Mouse (Mus musculus): ENCODE measurements around the gene Cklf. TPM values are rescaled to one million over a fixed set of nuclear protein-coding genes. Genes with fewer than 3 reads are reported as not detected.
"Not testable (repeated sequence)": the region's sequence is repeated elsewhere in the genome, so short reads cannot be mapped to it uniquely, and the experiment has no call there.

The Cklf gene
- polyA plus RNA-seq, 2 experiments, result 13.6 to 16.5 TPM

- TF ChIP-seq CTCF (IDR thresholded peaks at IDR 0.05; ENCODE audit: low read depth), result no peak
- TF ChIP-seq EP300 (IDR thresholded peaks at IDR 0.05; ENCODE audit: low read depth), result no peak
- Histone ChIP-seq H3K4me1 (replicated peaks; ENCODE audit: control insufficient read depth in 2 of 2, insufficient read depth in 2 of 2, low read length in 1 of 2) (peaks cover 0 to 2% of the 10 kb centered on the region in 2 experiments; a peak in 1 of 4 replicates), H3K27ac (no peak overlapping the region), H3K9me3 (ENCODE audit: control insufficient read depth, low read length) (no peaks in the 10 kb centered on the region), H3K9ac (replicated peaks) (no peak overlapping the region), H3K36me3 (replicated peaks; ENCODE audit: control insufficient read depth, insufficient read depth, low read depth) (no peaks in the 10 kb centered on the region), H3K4me3 (ENCODE audit: insufficient read depth in 1 of 2, low read depth in 2 of 2, low read length in 2 of 2) (no peak overlapping the region), H3K4me2 (ENCODE audit: low read depth) (no peak overlapping the region), H3K27me3 (ENCODE audit: control insufficient read depth, insufficient read depth, low read length) (no peaks in the 10 kb centered on the region)
- no peak for DNase-seq (ENCODE audit: low read depth in 3 of 3, low spot score in 3 of 3)
- WGBS (ENCODE audit: insufficient replicate concordance), result 62% methylated on average over 1 of the region's 1 CpGs
- ATAC-seq (ENCODE audit: insufficient read depth), result no peak
Observed at GRCm38 (mm10) chr8:104294396-104294795, 43.7 kb downstream of the Cklf start.

- not testable (repeated sequence) for H3K9me3 ChIP-seq (ENCODE audit: control insufficient read depth, low read length); H3K27ac ChIP-seq; H3K36me3 ChIP-seq (replicated peaks; ENCODE audit: control insufficient read depth, insufficient read depth, low read depth); DNase-seq (ENCODE audit: low read depth in 3 of 3, low spot score in 3 of 3); ATAC-seq (ENCODE audit: insufficient read depth); H3K4me1 ChIP-seq (replicated peaks; ENCODE audit: control insufficient read depth in 2 of 2, insufficient read depth in 2 of 2, low read length in 1 of 2); H3K4me2 ChIP-seq (ENCODE audit: low read depth); H3K27me3 ChIP-seq (ENCODE audit: control insufficient read depth, insufficient read depth, low read length); H3K9ac ChIP-seq (replicated peaks); H3K4me3 ChIP-seq (ENCODE audit: insufficient read depth in 1 of 2, low read depth in 2 of 2, low read length in 2 of 2)
- WGBS (ENCODE audit: insufficient replicate concordance), result 41% methylated on average over 3 of the region's 3 CpGs
Observed at GRCm38 (mm10) chr8:104301577-104301976, 50.9 kb downstream of the Cklf start.

- WGBS (ENCODE audit: insufficient replicate concordance), result 72% methylated on average over 4 of the region's 4 CpGs
- H3K27me3 ChIP-seq (ENCODE audit: control insufficient read depth, insufficient read depth, low read length); DNase-seq (ENCODE audit: low read depth in 3 of 3, low spot score in 3 of 3); H3K4me1 ChIP-seq (replicated peaks; ENCODE audit: control insufficient read depth in 2 of 2, insufficient read depth in 2 of 2, low read length in 1 of 2); H3K4me2 ChIP-seq (ENCODE audit: low read depth); H3K9me3 ChIP-seq (ENCODE audit: control insufficient read depth, low read length); ATAC-seq (ENCODE audit: insufficient read depth); H3K9ac ChIP-seq (replicated peaks); H3K36me3 ChIP-seq (replicated peaks; ENCODE audit: control insufficient read depth, insufficient read depth, low read depth); H3K27ac ChIP-seq; H3K4me3 ChIP-seq (ENCODE audit: insufficient read depth in 1 of 2, low read depth in 2 of 2, low read length in 2 of 2): not testable (repeated sequence)
Observed at GRCm38 (mm10) chr8:104302536-104302935, 51.9 kb downstream of the Cklf start.

- no peak overlapping the region for H3K4me3 ChIP-seq (ENCODE audit: insufficient read depth in 1 of 2, low read depth in 2 of 2, low read length in 2 of 2)
- H3K27me3 ChIP-seq (ENCODE audit: control insufficient read depth, insufficient read depth, low read length), result no peaks in the 10 kb centered on the region
- H3K9me3 ChIP-seq (ENCODE audit: control insufficient read depth, low read length), result no peaks in the 10 kb centered on the region
- H3K4me2 ChIP-seq (ENCODE audit: low read depth), result no peak overlapping the region
- no peak for TF ChIP-seq EP300 (IDR thresholded peaks at IDR 0.05; ENCODE audit: low read depth)
- TF ChIP-seq CTCF (IDR thresholded peaks at IDR 0.05; ENCODE audit: low read depth), result no peak
- H3K27ac ChIP-seq, result no peak overlapping the region
- 64% methylated on average over 11 of the region's 11 CpGs for WGBS (ENCODE audit: insufficient replicate concordance)
- ATAC-seq (ENCODE audit: insufficient read depth) (no peak), DNase-seq (ENCODE audit: low read depth in 3 of 3, low spot score in 3 of 3) (no peak)
- H3K9ac ChIP-seq (replicated peaks), result no peak overlapping the region
- H3K4me1 ChIP-seq (replicated peaks; ENCODE audit: control insufficient read depth in 2 of 2, insufficient read depth in 2 of 2, low read length in 1 of 2), result no peaks in the 10 kb centered on the region; a peak in 1 of 4 replicates
- no peaks in the 10 kb centered on the region for H3K36me3 ChIP-seq (replicated peaks; ENCODE audit: control insufficient read depth, insufficient read depth, low read depth)
Observed at GRCm38 (mm10) chr8:104304962-104305361, 54.3 kb downstream of the Cklf start.

GRCm38 (mm10) chr8:104308341-104308740 is 57.7 kb downstream of the Cklf start:
- H3K9ac ChIP-seq (replicated peaks); H3K4me3 ChIP-seq (ENCODE audit: insufficient read depth in 1 of 2, low read depth in 2 of 2, low read length in 2 of 2); H3K4me2 ChIP-seq (ENCODE audit: low read depth); H3K9me3 ChIP-seq (ENCODE audit: control insufficient read depth, low read length); DNase-seq (ENCODE audit: low read depth in 3 of 3, low spot score in 3 of 3); H3K36me3 ChIP-seq (replicated peaks; ENCODE audit: control insufficient read depth, insufficient read depth, low read depth); H3K4me1 ChIP-seq (replicated peaks; ENCODE audit: control insufficient read depth in 2 of 2, insufficient read depth in 2 of 2, low read length in 1 of 2); H3K27ac ChIP-seq; ATAC-seq (ENCODE audit: insufficient read depth); H3K27me3 ChIP-seq (ENCODE audit: control insufficient read depth, insufficient read depth, low read length): not testable (repeated sequence)
- 42% methylated on average over 6 of the region's 6 CpGs for WGBS (ENCODE audit: insufficient replicate concordance)

GRCm38 (mm10) chr8:104309441-104310155 is 58.9 kb downstream of the Cklf start, which contains the start of the genes Gm45711 and Cmtm1:
Gm45711 (minus strand) TSS chr8:104310081.
Cmtm1 (minus strand) TSS chr8:104310145.
- H3K27ac ChIP-seq; DNase-seq (ENCODE audit: low read depth in 3 of 3, low spot score in 3 of 3); H3K36me3 ChIP-seq (replicated peaks; ENCODE audit: control insufficient read depth, insufficient read depth, low read depth); H3K4me2 ChIP-seq (ENCODE audit: low read depth); ATAC-seq (ENCODE audit: insufficient read depth); H3K9ac ChIP-seq (replicated peaks); H3K9me3 ChIP-seq (ENCODE audit: control insufficient read depth, low read length); H3K27me3 ChIP-seq (ENCODE audit: control insufficient read depth, insufficient read depth, low read length); H3K4me1 ChIP-seq (replicated peaks; ENCODE audit: control insufficient read depth in 2 of 2, insufficient read depth in 2 of 2, low read length in 1 of 2); H3K4me3 ChIP-seq (ENCODE audit: insufficient read depth in 1 of 2, low read depth in 2 of 2, low read length in 2 of 2): not testable (repeated sequence)
- WGBS (ENCODE audit: insufficient replicate concordance), result 77% methylated on average over 33 of the region's 36 CpGs

- not testable (repeated sequence) for H3K4me2 ChIP-seq (ENCODE audit: low read depth); H3K9me3 ChIP-seq (ENCODE audit: control insufficient read depth, low read length); H3K4me3 ChIP-seq (ENCODE audit: insufficient read depth in 1 of 2, low read depth in 2 of 2, low read length in 2 of 2); H3K27ac ChIP-seq; ATAC-seq (ENCODE audit: insufficient read depth); H3K36me3 ChIP-seq (replicated peaks; ENCODE audit: control insufficient read depth, insufficient read depth, low read depth); H3K9ac ChIP-seq (replicated peaks); H3K4me1 ChIP-seq (replicated peaks; ENCODE audit: control insufficient read depth in 2 of 2, insufficient read depth in 2 of 2, low read length in 1 of 2); H3K27me3 ChIP-seq (ENCODE audit: control insufficient read depth, insufficient read depth, low read length); DNase-seq (ENCODE audit: low read depth in 3 of 3, low spot score in 3 of 3)
- WGBS (ENCODE audit: insufficient replicate concordance), result 38% methylated on average over 3 of the region's 3 CpGs
Observed at GRCm38 (mm10) chr8:104312023-104312422, 61.4 kb downstream of the Cklf start.

Data from liver, embryonic 14.5 days (tissue).